In genomic region chr4:99151885-99152558, GRCm38 (mm10) we compare ENCODE assay signal across 14 mouse cellular contexts. TPM values are rescaled to one million over a fixed set of nuclear protein-coding genes. Genes with fewer than 3 reads are reported as not detected.
DNase-seq lines count a peak whose midpoint lies in the region; ATAC-seq and TF ChIP-seq lines count a peak whose summit lies in the region.
"Had no signal": no experiment of that assay in that cellular context is flagged by ENCODE, and none has a peak within 500 bp of the region (broad histone marks: within the 10 kb centered on the region; RNA-seq: fewer than 3 reads in every experiment).

No protein-coding gene starts in this region.

- peak; percentile 46 for ATAC-seq in granulocyte monocyte progenitor cell, adult 5-6 weeks (replicated peaks; ENCODE audit: poor library complexity, severe bottlenecking)
- ATAC-seq in kidney, postnatal 0 days (replicated peaks; ENCODE audit: low FRiP score, low read depth), result 0 out of 2 replicates have a peak, but pooled peaks have one; percentile 46
- no peak for ATAC-seq in CD4-positive, CD25-positive, alpha-beta regulatory T cell, adult 4 months
- ATAC-seq: forebrain, embryonic 14.5 days had no signal

- no peak overlapping the region for H3K4me2 ChIP-seq in kidney, postnatal 0 days (ENCODE audit: low read length)
- H3K4me2 ChIP-seq: liver, embryonic 15.5 days; midbrain, embryonic 12.5 days; neural tube, embryonic 13.5 days had no signal

- no peak for TF ChIP-seq POLR2A in small intestine, adult 2 months (IDR thresholded peaks at IDR 0.05; ENCODE audit: low read depth, low read length)

- intact Hi-C loops in heart, postnatal 10 days (cut with DNase I), result no loop called here

- no peak overlapping the region for H3K4me3 ChIP-seq in kidney, postnatal 0 days (replicated peaks; ENCODE audit: low read depth, low read length)
- H3K4me3 ChIP-seq in small intestine, adult 2 months (ENCODE audit: low read depth, low read length), result no peak overlapping the region
- H3K4me3 ChIP-seq: liver, embryonic 15.5 days; midbrain, embryonic 12.5 days; neural tube, embryonic 13.5 days had no signal

- no peaks in the 10 kb centered on the region for H3K4me1 ChIP-seq in kidney, postnatal 0 days (replicated peaks; ENCODE audit: insufficient read depth, low read length)
- peaks cover 11% of the 10 kb centered on the region for H3K4me1 ChIP-seq in small intestine, adult 2 months (ENCODE audit: control insufficient read depth, insufficient read depth, insufficient read length, low read length)
- H3K4me1 ChIP-seq: liver, embryonic 15.5 days; midbrain, embryonic 12.5 days; neural tube, embryonic 13.5 days had no signal

- no peaks in the 10 kb centered on the region for H3K27me3 ChIP-seq in kidney, postnatal 0 days (ENCODE audit: insufficient read depth, low read length)
- no peaks in the 10 kb centered on the region for H3K27me3 ChIP-seq in small intestine, adult 2 months (ENCODE audit: control insufficient read depth, insufficient read depth, low read length)
- H3K27me3 ChIP-seq: liver, embryonic 15.5 days; neural tube, embryonic 13.5 days had no signal

- no peak overlapping the region for H3K9ac ChIP-seq in kidney, postnatal 0 days (ENCODE audit: low read depth, low read length)
- H3K9ac ChIP-seq: liver, embryonic 15.5 days; midbrain, embryonic 12.5 days; neural tube, embryonic 13.5 days had no signal

- H3K27ac ChIP-seq in kidney, postnatal 0 days, result peak overlapping the region; percentile 60
- H3K27ac ChIP-seq in small intestine, adult 2 months (ENCODE audit: insufficient read depth, low read depth, low read length), result peak overlapping the region; percentile 95
- H3K27ac ChIP-seq: liver, embryonic 15.5 days; midbrain, embryonic 12.5 days; neural tube, embryonic 13.5 days had no signal

- no peaks in the 10 kb centered on the region for H3K9me3 ChIP-seq in kidney, postnatal 0 days (replicated peaks; ENCODE audit: low read length)
- H3K9me3 ChIP-seq: liver, embryonic 15.5 days; midbrain, embryonic 12.5 days; neural tube, embryonic 13.5 days had no signal

- no peak for TF ChIP-seq CTCF in kidney, postnatal 0 days (IDR thresholded peaks at IDR 0.05; ENCODE audit: low read depth)
- no peak for TF ChIP-seq CTCF in small intestine, adult 2 months (IDR thresholded peaks at IDR 0.05; ENCODE audit: extremely low read depth, insufficient read length, insufficient replicate concordance, low read depth, low read length)

- 7% methylated on average over 4 of the region's 4 CpGs for WGBS in kidney, postnatal 0 days
- 8% methylated on average over 4 of the region's 4 CpGs for WGBS in small intestine, adult 2 months

- DNase-seq in heart, adult 8-10 months (ENCODE audit: low spot score), result peak; percentile 36
- DNase-seq in heart, postnatal 10 days, result no peak
- peak; percentile 80 for DNase-seq in kidney, postnatal 0 days (ENCODE audit: low spot score)
- DNase-seq in ovary, postnatal 14 days (ENCODE audit: low spot score), result no peak
- DNase-seq in spleen, adult 18-20 months, result no peak
- DNase-seq: adrenal gland, adult 2 months; heart, postnatal 4 days had no signal

- no peaks in the 10 kb centered on the region for H3K36me3 ChIP-seq in kidney, postnatal 0 days (ENCODE audit: insufficient read depth, low read length)
- no peaks in the 10 kb centered on the region for H3K36me3 ChIP-seq in small intestine, adult 2 months (ENCODE audit: control insufficient read depth, insufficient read depth, low read length)
- H3K36me3 ChIP-seq: liver, embryonic 15.5 days; midbrain, embryonic 12.5 days; neural tube, embryonic 13.5 days had no signal

RNA-seq across cellular contexts. Expression of gene Dock7, which starts 31.3 kb away (rescaled TPM):
- 10 to 100 TPM in 3 of 4 experiments, 1 to 10 TPM in 1; 9.8 to 11.0 (median 10.7) TPM for total RNA-seq in heart, adult 8-10 months (2022)
- 10 to 100 TPM; 28.6 to 29.5 TPM for total RNA-seq in heart, postnatal 10 days (2021)
- total RNA-seq in granulocyte monocyte progenitor cell, adult 5-6 weeks (2014; fragmentation: Nextera tagmentation), result 15.6 and 35.3 TPM in 2 replicates
- total RNA-seq in granulocyte monocyte progenitor cell, adult 5-6 weeks (2017), result 18.4 and 26.2 TPM in 2 replicates
- polyA plus RNA-seq in kidney, postnatal 0 days (2015; fragmentation: Nextera tagmentation; extraction: Ambion mirVana), result 38.9 and 39.6 TPM in 2 replicates
- polyA plus RNA-seq in small intestine, adult 2 months (2012; rRNA removed), result 6.9 and 14.9 TPM in 2 replicates
- not detected for polyA plus RNA-seq in CD4-positive, CD25-positive, alpha-beta regulatory T cell, adult 4 months (2017; shearing (Covaris generic))

RNA-seq across cellular contexts. Expression of gene Atg4c, which starts 41.7 kb away (rescaled TPM):
- 1 to 10 TPM; 3.9 to 5.0 (median 4.6) TPM for total RNA-seq in heart, adult 8-10 months (2022)
- total RNA-seq in heart, postnatal 10 days (2021), result 1 to 10 TPM; 4.9 to 7.5 TPM
- 8.8 and 14.7 TPM in 2 replicates for total RNA-seq in granulocyte monocyte progenitor cell, adult 5-6 weeks (2014; fragmentation: Nextera tagmentation)
- total RNA-seq in granulocyte monocyte progenitor cell, adult 5-6 weeks (2017), result 7.4 and 15.0 TPM in 2 replicates
- 13.1 and 14.7 TPM in 2 replicates for polyA plus RNA-seq in kidney, postnatal 0 days (2015; fragmentation: Nextera tagmentation; extraction: Ambion mirVana)
- 1.1 and 3.3 TPM in 2 replicates for polyA plus RNA-seq in small intestine, adult 2 months (2012; rRNA removed)
- polyA plus RNA-seq in CD4-positive, CD25-positive, alpha-beta regulatory T cell, adult 4 months (2017; shearing (Covaris generic)), result 1 to 10 TPM; 1.2 to 3.2 TPM

Comparison
In these comparisons a context has a peak if more than half of its experiments do, and no peak if none do; other contexts are left out.
1. DNase-seq: peak in heart, adult 8-10 months (single experiment) and kidney, postnatal 0 days (single experiment); none in heart, postnatal 10 days (0 of 2), ovary, postnatal 14 days (single experiment) and spleen, adult 18-20 months (0 of 2).